Mouse (Mus musculus) ES-E14 (cell line): ENCODE data around the gene Fbxo8.

Experiments used
- CHD2 ChIP-seq: IDR thresholded peaks from 2 replicates; pipeline ENCODE4 v1.6.1; 2014; ENCODE audit warnings: mild to moderate bottlenecking, low read depth, low read length, inconsistent platforms
- HCFC1 ChIP-seq: IDR thresholded peaks from 2 replicates; pipeline ENCODE4 v1.6.1; 2012; ENCODE audit warnings: low read length, inconsistent platforms, borderline replicate concordance; ENCODE audit not compliant: insufficient read depth

DNA sequence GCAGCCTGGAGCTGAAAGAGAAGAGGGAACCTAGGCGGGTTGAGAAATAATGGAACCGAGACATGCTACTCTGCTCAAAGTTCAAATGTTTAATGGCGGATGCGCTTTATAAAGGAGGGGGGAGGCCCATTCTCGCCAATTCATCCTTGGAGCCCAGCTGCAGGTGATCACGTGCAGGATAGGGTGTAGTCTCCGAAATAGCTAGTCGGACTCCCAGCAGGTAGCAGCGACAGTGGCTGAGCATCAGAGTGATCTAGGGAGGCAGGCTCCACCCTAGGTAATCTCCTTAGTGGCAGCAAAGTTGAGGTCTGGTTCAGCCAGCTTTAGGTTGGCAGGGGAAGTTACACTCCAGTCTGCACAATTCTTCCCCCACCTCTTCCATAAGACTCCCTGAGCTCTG lies 16.0 kb downstream of the Fbxo8 start:
- TF ChIP-seq HCFC1 (no peak), CHD2 (no peak)
